Mouse (Mus musculus) hindbrain, embryonic 10.5 days (tissue): ENCODE data around the gene Spock1. TPM values are rescaled to one million over a fixed set of nuclear protein-coding genes. Genes with fewer than 3 reads are reported as not detected.

Source experiments
- DNase-seq: peaks from one replicate; pipeline ENCODE4 v3.0.0-alpha.2; 2017; ENCODE audit warnings: low spot score
- H3K27ac ChIP-seq: fragments of 300-500 bp; sonication (generic); 2 replicates; pipeline ENCODE4 v1.5.1; 2016; ENCODE audit warnings: mild to moderate bottlenecking, moderate library complexity
- H3K27me3 ChIP-seq: fragments of 300-500 bp; sonication (generic); 2 replicates; pipeline ENCODE4 v1.6.1; 2016; ENCODE audit warnings: mild to moderate bottlenecking; ENCODE audit not compliant: poor library complexity, insufficient read depth, severe bottlenecking
- H3K36me3 ChIP-seq: fragments of 300-500 bp; sonication (generic); 2 replicates; pipeline ENCODE4 v1.6.1; 2016; ENCODE audit warnings: mild to moderate bottlenecking, moderate library complexity
- H3K4me1 ChIP-seq: fragments of 300-500 bp; sonication (generic); replicated peaks from 2 replicates; pipeline ENCODE4 v1.6.1; 2016; ENCODE audit warnings: mild to moderate bottlenecking
- H3K4me3 ChIP-seq: fragments of 300-500 bp; sonication (generic); 2 replicates; pipeline ENCODE4 v1.5.1; 2016; ENCODE audit warnings: mild to moderate bottlenecking, moderate library complexity
- H3K9me3 ChIP-seq: fragments of 300-500 bp; sonication (generic); 2 replicates; pipeline ENCODE4 v1.6.1; 2016; ENCODE audit warnings: mild to moderate bottlenecking, moderate library complexity
- WGBS: fragments of 180-500 bp; shearing (Covaris S2); methylation state at CpG from one replicate; pipeline ENCODE4 v1.1.7; 2016; 5-methylcytosine and 5-hydroxymethylcytosine counted together
- polyA plus RNA-seq: library from polyadenylated mRNA; unstranded; fragments of >200 nt; fragmentation: Nextera tagmentation; extraction: Ambion mirVana; gene quantifications from 2 replicates; pipeline ENCODE4 v1.2.1, GENCODE M21; 2016

Spock1 gene
- polyA plus RNA-seq, 1 experiment from 2014 or later: 10.3 TPM

GRCm38 (mm10) chr13:57372141-57372700 lies 535.9 kb downstream of the Spock1 start:
- Histone ChIP-seq H3K4me1 (no peaks in the 10 kb centered on the region), H3K27ac (no peak overlapping the region), H3K36me3 (no peaks in the 10 kb centered on the region), H3K27me3 (no peaks in the 10 kb centered on the region), H3K4me3 (no peak overlapping the region), H3K9me3 (no peaks in the 10 kb centered on the region)
- DNase-seq: no peak
- WGBS: 91% methylated on average over 14 of the region's 14 CpGs

Other genes starting within 250 kb of the Spock1 start
- gene Klhl3, start 205.3 kb upstream of the Spock1 start, polyA plus RNA-seq: 1.9 and 3.4 TPM in 2 replicates
- gene Hnrnpa0, start 220.2 kb upstream of the Spock1 start, polyA plus RNA-seq: 41.4 and 46.1 TPM in 2 replicates
- 57.1 and 66.7 TPM in 2 replicates for gene Idnk, start 249.3 kb upstream of the Spock1 start, polyA plus RNA-seq